In genomic region chr4:59546285-59547071, GRCm38 (mm10) we compare ENCODE assay signal across 8 mouse cellular contexts. TPM values are rescaled to one million over a fixed set of nuclear protein-coding genes. Genes with fewer than 3 reads are reported as not detected.
DNase-seq lines count a peak whose midpoint lies in the region; ATAC-seq and TF ChIP-seq lines count a peak whose summit lies in the region.

No protein-coding gene starts in this region.

- DNase-seq in kidney, adult 18-20 months: no peak
- DNase-seq in embryonic facial prominence, embryonic 10.5 days (ENCODE audit: low spot score): no peak
- DNase-seq in liver, postnatal 0 days: no peak
- no peak for DNase-seq in left cerebral cortex, adult 8-10 months (ENCODE audit: low spot score in 2 of 2)
- no peak for DNase-seq in embryo, embryonic 9.5 days (ENCODE audit: extremely low spot score)

- no peaks in the 10 kb centered on the region for H3K9me3 ChIP-seq in kidney, embryonic 14.5 days (ENCODE audit: control insufficient read depth, low read length)
- no peaks in the 10 kb centered on the region for H3K9me3 ChIP-seq in embryonic facial prominence, embryonic 10.5 days
- H3K9me3 ChIP-seq in liver, postnatal 0 days (ENCODE audit: low read length): no peaks in the 10 kb centered on the region
- no peaks in the 10 kb centered on the region for H3K9me3 ChIP-seq in forebrain, embryonic 16.5 days (ENCODE audit: control insufficient read depth, low read length)

- H3K4me1 ChIP-seq in kidney, embryonic 14.5 days (ENCODE audit: control insufficient read depth, insufficient read depth, low read length): peaks cover 13% of the 10 kb centered on the region
- H3K4me1 ChIP-seq in embryonic facial prominence, embryonic 10.5 days: peaks cover 20% of the 10 kb centered on the region
- H3K4me1 ChIP-seq in liver, postnatal 0 days (ENCODE audit: insufficient read depth): peaks cover 18% of the 10 kb centered on the region
- peaks cover 4% of the 10 kb centered on the region for H3K4me1 ChIP-seq in forebrain, embryonic 16.5 days (replicated peaks; ENCODE audit: control insufficient read depth, insufficient read depth, low read length)

- H3K36me3 ChIP-seq in kidney, embryonic 14.5 days (ENCODE audit: control insufficient read depth, insufficient read depth, low read length): no peaks in the 10 kb centered on the region
- no peaks in the 10 kb centered on the region for H3K36me3 ChIP-seq in embryonic facial prominence, embryonic 10.5 days (replicated peaks)
- H3K36me3 ChIP-seq in liver, postnatal 0 days (replicated peaks; ENCODE audit: insufficient read depth, low read length): no peaks in the 10 kb centered on the region
- H3K36me3 ChIP-seq in forebrain, embryonic 16.5 days (ENCODE audit: control insufficient read depth, insufficient read depth): no peaks in the 10 kb centered on the region

- WGBS in kidney, embryonic 14.5 days: 51% methylated on average over 7 of the region's 7 CpGs
- 71% methylated on average over 7 of the region's 7 CpGs for WGBS in embryonic facial prominence, embryonic 10.5 days
- 22% methylated on average over 7 of the region's 7 CpGs for WGBS in liver, postnatal 0 days (ENCODE audit: insufficient replicate concordance)
- WGBS in forebrain, embryonic 16.5 days: 73% methylated on average over 7 of the region's 7 CpGs

- no peak for TF ChIP-seq CTCF in liver, postnatal 0 days (IDR thresholded peaks at IDR 0.05; ENCODE audit: low read depth)

- peak overlapping the region; percentile 80 for H3K4me2 ChIP-seq in kidney, embryonic 14.5 days (replicated peaks; ENCODE audit: low read depth, low read length)
- peak overlapping the region; percentile 97 for H3K4me2 ChIP-seq in liver, postnatal 0 days (ENCODE audit: low read depth, low read length)
- no peak overlapping the region for H3K4me2 ChIP-seq in forebrain, embryonic 16.5 days (ENCODE audit: low read length)

- no peak for TF ChIP-seq EP300 in liver, postnatal 0 days (IDR thresholded peaks at IDR 0.05; ENCODE audit: low read depth)

- no peak for ATAC-seq in kidney, embryonic 14.5 days (ENCODE audit: low FRiP score, low TSS enrichment)
- ATAC-seq in CD4-positive, CD25-positive, alpha-beta regulatory T cell, adult 4 months: peak; percentile 33
- no peak for ATAC-seq in liver, postnatal 0 days
- ATAC-seq in forebrain, embryonic 16.5 days: no peak

- H3K4me3 ChIP-seq in kidney, embryonic 14.5 days (ENCODE audit: low read length): peak overlapping the region; percentile 90; the same call in 1 of the 2 replicates
- peak overlapping the region; percentile 90; the same call in 1 of the 2 replicates for H3K4me3 ChIP-seq in embryonic facial prominence, embryonic 10.5 days
- H3K4me3 ChIP-seq in liver, postnatal 0 days (ENCODE audit: low read depth, low read length): peak overlapping the region; percentile 97
- H3K4me3 ChIP-seq in forebrain, embryonic 16.5 days (replicated peaks; ENCODE audit: low read length): no peak overlapping the region

- peak overlapping the region; percentile 18; the same call in 1 of the 2 replicates for H3K9ac ChIP-seq in kidney, embryonic 14.5 days (ENCODE audit: low read depth, low read length)
- peak overlapping the region; percentile 99 for H3K9ac ChIP-seq in liver, postnatal 0 days (replicated peaks)
- no peak overlapping the region for H3K9ac ChIP-seq in forebrain, embryonic 16.5 days (replicated peaks; ENCODE audit: low read depth, low read length)

- no peak overlapping the region for H3K27ac ChIP-seq in kidney, embryonic 14.5 days (ENCODE audit: low read depth, low read length)
- H3K27ac ChIP-seq in embryonic facial prominence, embryonic 10.5 days (replicated peaks): no peak overlapping the region
- H3K27ac ChIP-seq in liver, postnatal 0 days (ENCODE audit: low read depth): peak overlapping the region; percentile 100
- H3K27ac ChIP-seq in forebrain, embryonic 16.5 days (ENCODE audit: low read length): no peak overlapping the region

- no peaks in the 10 kb centered on the region for H3K27me3 ChIP-seq in kidney, embryonic 14.5 days (ENCODE audit: control insufficient read depth, insufficient read depth, low read length)
- 0 out of 2 replicates have a peak, but pooled peaks cover 3% of the 10 kb centered on the region for H3K27me3 ChIP-seq in embryonic facial prominence, embryonic 10.5 days (replicated peaks; ENCODE audit: low read depth, poor library complexity, severe bottlenecking)
- H3K27me3 ChIP-seq in liver, postnatal 0 days (ENCODE audit: insufficient read depth, low read length): no peaks in the 10 kb centered on the region
- no peaks in the 10 kb centered on the region for H3K27me3 ChIP-seq in forebrain, embryonic 16.5 days (replicated peaks; ENCODE audit: control insufficient read depth, insufficient read depth, low read length)

RNA-seq across cellular contexts. Expression of gene Ptbp3, which starts 2.7 kb away (rescaled TPM):
- polyA plus RNA-seq in kidney, embryonic 14.5 days (2014; fragmentation: Nextera tagmentation; extraction: Ambion mirVana): 64.8 and 86.1 TPM in 2 replicates
- 10 to 100 TPM; 86.1 to 97.5 TPM for polyA plus RNA-seq in CD4-positive, CD25-positive, alpha-beta regulatory T cell, adult 4 months (2017; shearing (Covaris generic))
- polyA plus RNA-seq in embryonic facial prominence, embryonic 10.5 days (2016; fragmentation: Nextera tagmentation; extraction: Ambion mirVana): 35.4 and 35.8 TPM in 2 replicates
- polyA plus RNA-seq in liver, postnatal 0 days (2015; fragmentation: Nextera tagmentation; extraction: Ambion mirVana): 35.6 and 36.3 TPM in 2 replicates
- total RNA-seq in left cerebral cortex, adult 8-10 months (2022): 10 to 100 TPM; 26.8 to 33.7 (median 29.1) TPM
- polyA plus RNA-seq in forebrain, embryonic 16.5 days (2015; fragmentation: Nextera tagmentation; extraction: Ambion mirVana): 15.9 and 17.1 TPM in 2 replicates

RNA-seq across cellular contexts. Expression of gene Hsdl2, which starts 34.9 kb away (rescaled TPM):
- 20.5 and 21.4 TPM in 2 replicates for polyA plus RNA-seq in kidney, embryonic 14.5 days (2014; fragmentation: Nextera tagmentation; extraction: Ambion mirVana)
- 10 to 100 TPM; 35.2 to 42.3 TPM for polyA plus RNA-seq in CD4-positive, CD25-positive, alpha-beta regulatory T cell, adult 4 months (2017; shearing (Covaris generic))
- polyA plus RNA-seq in embryonic facial prominence, embryonic 10.5 days (2016; fragmentation: Nextera tagmentation; extraction: Ambion mirVana): 18.3 and 18.8 TPM in 2 replicates
- 58.9 and 61.6 TPM in 2 replicates for polyA plus RNA-seq in liver, postnatal 0 days (2015; fragmentation: Nextera tagmentation; extraction: Ambion mirVana)
- 10 to 100 TPM; 26.0 to 31.1 (median 29.2) TPM for total RNA-seq in left cerebral cortex, adult 8-10 months (2022)
- polyA plus RNA-seq in forebrain, embryonic 16.5 days (2015; fragmentation: Nextera tagmentation; extraction: Ambion mirVana): 19.5 and 23.1 TPM in 2 replicates
